Mouse (Mus musculus): Measurements from ENCODE around the gene Prcd.
"Not testable (repeated sequence)": the region's sequence is repeated elsewhere in the genome, so short reads cannot be mapped to it uniquely, and the experiment has no call there.

Gene Prcd

DNA sequence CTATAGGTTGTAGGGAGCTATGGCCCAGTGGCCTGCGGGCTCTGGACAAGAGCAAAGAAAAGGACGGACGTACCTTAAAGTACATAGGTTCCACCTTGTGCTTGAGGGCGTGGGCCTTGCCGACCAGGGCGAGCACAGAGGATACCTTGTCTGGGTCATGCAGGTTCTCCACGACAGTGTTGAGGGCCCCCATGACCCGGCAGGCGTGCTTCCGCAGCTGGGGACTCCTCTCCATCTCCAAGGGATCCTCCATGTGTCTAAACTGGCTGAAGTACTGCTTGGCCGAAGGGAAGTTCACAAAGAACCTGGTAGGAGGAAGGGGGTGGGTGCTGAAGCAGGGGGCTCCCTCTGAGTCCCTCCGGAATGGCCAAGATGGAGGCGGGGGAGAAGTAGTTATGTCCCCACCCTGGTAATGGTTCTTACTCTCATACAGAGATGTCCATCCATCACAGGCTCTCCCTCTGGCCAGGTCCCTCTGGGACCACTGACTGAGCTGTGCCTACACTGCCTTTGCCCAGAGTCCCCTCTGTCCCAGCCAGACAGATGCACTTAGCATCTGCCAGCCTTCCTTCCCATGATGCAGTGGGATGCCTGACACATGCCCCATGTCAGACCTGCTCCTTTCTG, 3.5 kb upstream of the Prcd start:
- DNase-seq (ENCODE audit: low spot score): no peak

GRCm38 (mm10) chr11:116650811-116651210, 2.5 kb upstream of the Prcd start:
- DNase-seq (ENCODE audit: low spot score): no peak

DNA sequence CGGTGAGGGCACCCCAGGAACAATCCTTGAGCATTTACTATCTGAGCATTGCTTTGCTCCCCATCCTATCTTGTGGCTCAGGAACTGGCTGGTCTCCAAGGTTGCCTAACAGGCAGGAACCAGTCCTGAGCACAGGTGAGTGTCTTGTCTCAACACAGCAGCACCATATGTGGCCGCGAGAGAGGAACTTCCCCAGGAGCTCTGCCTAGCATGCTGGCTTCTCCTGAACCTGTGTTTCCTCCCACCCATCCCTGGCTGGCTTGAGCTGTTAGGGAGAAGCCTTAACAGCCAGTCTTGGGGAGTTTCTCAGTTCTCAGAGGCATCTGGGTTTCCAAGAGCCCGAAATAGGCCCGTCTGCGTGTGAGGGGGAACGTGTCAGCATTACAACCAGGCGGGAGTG, 2.0 kb upstream of the Prcd start:
- no peak for DNase-seq (ENCODE audit: low spot score)

GRCm38 (mm10) chr11:116652330-116653098, 820 bp upstream of the Prcd start:
- no peak for DNase-seq (ENCODE audit: low spot score)

GRCm38 (mm10) chr11:116653709-116654221, 431 bp downstream of the Prcd start:
- no peak for DNase-seq (ENCODE audit: low spot score)

DNA sequence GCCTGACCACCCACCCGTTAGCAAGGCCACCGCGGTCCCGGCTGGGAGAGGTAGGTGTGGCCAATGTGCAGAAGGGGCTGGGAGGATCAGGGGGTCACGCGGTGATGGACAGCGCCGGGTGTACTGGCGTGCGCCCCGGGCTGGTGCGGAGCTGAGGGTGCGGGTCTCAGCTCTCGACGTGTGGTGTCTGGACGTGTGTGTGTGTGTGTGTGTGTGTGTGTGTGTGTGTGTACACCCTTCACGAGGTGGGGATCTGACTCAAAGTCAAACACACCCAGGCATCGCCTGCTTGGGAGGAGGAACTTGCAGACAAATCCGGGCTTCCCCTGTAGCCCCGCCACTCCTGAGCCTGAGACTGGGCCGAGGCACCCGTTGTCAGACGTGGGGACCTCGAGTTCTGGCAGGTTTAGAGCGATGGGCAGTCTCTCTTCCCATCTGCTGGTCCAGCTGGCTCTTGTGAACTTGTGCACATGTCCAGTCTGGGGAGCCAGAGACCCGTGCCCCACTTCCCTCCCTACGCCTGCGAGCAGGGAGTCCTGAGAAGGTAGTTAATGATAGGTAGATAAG, 1.0 kb downstream of the Prcd start, which contains the start of gene Cygb:
Gene Cygb (minus strand): TSS at position 59 of the 567 bp plus-strand sequence.
- DNase-seq (ENCODE audit: low spot score): no peak

- DNase-seq (ENCODE audit: low spot score): peak; percentile 74
Measured at GRCm38 (mm10) chr11:116656348-116657191, 3.2 kb downstream of the Prcd start.

GRCm38 (mm10) chr11:116657311-116658223, 4.2 kb downstream of the Prcd start:
- DNase-seq (ENCODE audit: low spot score): peak; percentile 97

DNA sequence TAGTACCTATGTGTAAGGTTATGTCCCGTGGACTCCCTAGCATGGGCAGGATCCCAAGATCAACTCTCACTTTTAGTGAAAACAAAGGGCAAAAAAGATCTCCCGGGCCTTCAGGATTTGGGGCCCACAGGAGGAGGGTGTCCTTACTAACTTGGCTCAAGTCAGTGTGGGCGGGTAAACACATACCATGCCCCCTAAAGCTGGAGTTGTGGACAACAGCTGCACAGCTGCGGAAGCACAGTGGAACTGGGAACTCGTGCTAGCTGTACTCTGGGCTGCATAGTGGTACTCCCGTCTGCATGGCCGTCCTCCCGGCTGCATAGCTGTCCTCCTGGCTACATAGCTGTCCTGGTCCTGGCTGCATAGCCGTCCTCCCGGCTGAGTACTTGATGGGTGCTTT, 4.9 kb downstream of the Prcd start:
- no peak for DNase-seq (ENCODE audit: low spot score)

GRCm38 (mm10) chr11:116659027-116659621, 5.8 kb downstream of the Prcd start:
- DNase-seq (ENCODE audit: low spot score): no peak

GRCm38 (mm10) chr11:116660181-116660580, 6.8 kb downstream of the Prcd start:
- DNase-seq (ENCODE audit: low spot score): no peak

GRCm38 (mm10) chr11:116661291-116661947, 8.1 kb downstream of the Prcd start:
- no peak for DNase-seq (ENCODE audit: low spot score)

- DNase-seq (ENCODE audit: low spot score): no peak
Measured at GRCm38 (mm10) chr11:116661948-116662377, 8.6 kb downstream of the Prcd start.

GRCm38 (mm10) chr11:116665289-116665688, 12.0 kb downstream of the Prcd start:
- DNase-seq (ENCODE audit: low spot score): no peak

DNA sequence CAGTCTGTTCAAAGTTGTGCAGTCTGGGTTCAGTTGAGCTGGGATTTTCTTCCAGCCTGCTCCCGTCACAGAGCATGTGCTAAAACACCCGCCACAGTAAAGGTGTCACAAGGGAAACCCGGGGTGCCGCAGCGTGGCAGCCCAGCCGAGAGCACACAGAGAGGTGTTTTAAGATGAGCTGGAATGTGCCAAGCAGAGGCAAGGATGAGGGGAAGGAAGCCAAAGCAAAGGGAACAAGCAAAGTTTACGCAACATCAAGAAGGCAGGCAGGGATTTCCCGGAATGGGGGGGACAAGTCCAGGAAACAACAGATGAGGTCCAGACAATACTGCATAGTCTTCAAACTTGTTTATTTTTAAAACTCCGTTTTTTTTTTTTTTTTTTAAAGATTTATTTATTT, 13.2 kb downstream of the Prcd start:
- DNase-seq (ENCODE audit: low spot score): peak; percentile 76

DNA sequence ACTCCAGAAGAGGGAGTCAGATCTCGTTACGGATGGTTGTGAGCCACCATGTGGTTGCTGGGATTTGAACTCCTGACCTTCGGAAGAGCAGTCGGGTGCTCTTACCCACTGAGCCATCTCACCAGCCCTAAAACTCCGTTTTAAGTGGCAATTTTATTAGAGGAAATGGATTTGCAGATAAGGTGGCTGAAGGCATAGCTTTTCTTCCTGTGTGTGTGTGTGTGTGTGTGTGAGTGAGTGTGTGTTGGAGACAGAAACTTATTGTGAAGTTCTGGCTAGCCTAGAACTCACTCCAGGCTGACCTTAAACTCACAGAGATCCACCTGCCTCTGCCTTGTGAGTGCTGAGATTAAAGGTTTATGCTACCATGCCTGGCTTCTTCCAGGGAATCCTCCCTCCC, 13.7 kb downstream of the Prcd start:
- not testable (repeated sequence) for DNase-seq (ENCODE audit: low spot score)

- DNase-seq (ENCODE audit: low spot score): no peak
Measured at GRCm38 (mm10) chr11:116667930-116668329, 14.6 kb downstream of the Prcd start.

- DNase-seq (ENCODE audit: low spot score): no peak
Measured at GRCm38 (mm10) chr11:116668381-116668825, 15.1 kb downstream of the Prcd start.

DNA sequence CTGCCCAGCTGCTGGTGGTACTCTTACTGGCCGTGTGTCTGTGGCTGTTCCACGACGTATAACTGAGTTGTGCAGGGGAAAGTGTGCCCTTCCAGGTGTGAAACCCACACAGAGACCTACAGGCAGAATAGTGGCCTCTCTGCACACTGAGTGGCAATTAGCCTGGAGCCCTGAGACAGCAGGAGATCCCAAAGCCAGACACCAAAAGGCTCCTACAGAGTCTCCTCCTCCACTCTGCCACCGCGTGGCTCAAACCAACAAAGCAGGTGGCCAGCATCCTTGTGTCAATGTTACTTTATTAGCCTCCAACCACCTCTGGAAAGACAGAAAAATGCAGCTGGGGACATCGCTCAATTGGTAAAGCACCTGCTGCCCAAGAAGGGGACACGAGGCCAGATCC, 15.5 kb downstream of the Prcd start:
- DNase-seq (ENCODE audit: low spot score): no peak

DNA sequence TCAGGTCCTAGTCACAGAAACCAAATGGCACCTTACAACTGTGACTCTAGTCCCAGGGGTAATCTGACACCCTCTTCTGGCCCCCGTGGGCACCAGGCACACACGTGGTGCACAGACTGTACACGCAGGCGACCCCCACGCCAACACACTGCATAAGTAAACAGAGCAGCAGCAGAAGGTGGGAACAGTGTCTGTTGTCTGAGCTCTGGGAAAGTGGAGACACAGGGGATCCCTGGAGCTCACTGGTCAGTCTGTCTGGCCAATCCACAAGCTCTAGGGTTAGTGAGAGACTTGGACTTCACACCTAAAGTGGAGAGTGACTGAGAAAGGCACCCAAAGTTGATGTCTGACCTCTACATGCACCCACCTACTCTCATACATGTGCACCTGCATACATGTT, 16.0 kb downstream of the Prcd start:
- DNase-seq (ENCODE audit: low spot score): no peak

Data from lung, postnatal 25 days (tissue).